Mouse (Mus musculus) kidney, postnatal 0 days (tissue): ENCODE results near the gene Rnaseh2c. TPM values are rescaled to one million over a fixed set of nuclear protein-coding genes. Genes with fewer than 3 reads are reported as not detected.

Experiments used
- ATAC-seq: fragments of 200-750 bp; cut with Nextera tagmentation; replicated peaks from 2 replicates; pipeline ENCODE4 v1.8.0; 2017; ENCODE audit warnings: low read depth, moderate number of reproducible peaks, moderate TSS enrichment, moderate library complexity; ENCODE audit not compliant: low FRiP score
- DNase-seq: peaks from one replicate; pipeline ENCODE4 v3.0.0-alpha.2; 2016; ENCODE audit warnings: low spot score
- H3K27ac ChIP-seq: fragments of 300-500 bp; sonication (generic); 2 replicates; pipeline ENCODE4 v1.5.1; 2014; ENCODE audit warnings: mild to moderate bottlenecking
- H3K27me3 ChIP-seq: fragments of 300-500 bp; sonication (generic); 2 replicates; pipeline ENCODE4 v1.6.1; 2014; ENCODE audit warnings: low read length, mixed read lengths; ENCODE audit not compliant: insufficient read depth
- H3K36me3 ChIP-seq: fragments of 300-500 bp; sonication (generic); 2 replicates; pipeline ENCODE4 v1.6.1; 2014; ENCODE audit warnings: low read length, mixed read lengths; ENCODE audit not compliant: insufficient read depth
- H3K4me1 ChIP-seq: fragments of 300-500 bp; sonication (generic); replicated peaks from 2 replicates; pipeline ENCODE4 v1.6.1; 2014; ENCODE audit warnings: antibody characterized with exemption, low read length, mixed read lengths; ENCODE audit not compliant: insufficient read depth
- H3K4me2 ChIP-seq: fragments of 300-500 bp; sonication (generic); 2 replicates; pipeline ENCODE4 v1.6.1; 2014; ENCODE audit warnings: mild to moderate bottlenecking, low read length, moderate library complexity, mixed read lengths
- H3K4me3 ChIP-seq: fragments of 300-500 bp; sonication (generic); replicated peaks from 2 replicates; pipeline ENCODE4 v1.5.1; 2014; ENCODE audit warnings: low read depth, low read length
- H3K9ac ChIP-seq: fragments of 300-500 bp; sonication (generic); 2 replicates; pipeline ENCODE4 v1.6.1; 2014; ENCODE audit warnings: low read depth, low read length
- H3K9me3 ChIP-seq: fragments of 300-500 bp; sonication (generic); replicated peaks from 2 replicates; pipeline ENCODE4 v1.6.1; 2016; ENCODE audit warnings: low read length, inconsistent platforms, mixed read lengths
- CTCF ChIP-seq: IDR thresholded peaks from 2 replicates; pipeline ENCODE4 v1.5.1; 2016; ENCODE audit warnings: antibody characterized with exemption, low read depth, mild to moderate bottlenecking, moderate library complexity
- WGBS: fragments of 180-500 bp; shearing (Covaris S2); extraction: QIAGEN DNeasy Blood & Tissue Kit; methylation state at CpG from one replicate; pipeline ENCODE4 v1.1.7; 2014; 5-methylcytosine and 5-hydroxymethylcytosine counted together
- polyA plus RNA-seq: library from polyadenylated mRNA; unstranded; fragments of >200 nt; fragmentation: Nextera tagmentation; extraction: Ambion mirVana; gene quantifications from 2 replicates; pipeline ENCODE4 v1.2.1, GENCODE M21; 2015

The Rnaseh2c gene
- polyA plus RNA-seq, 1 experiment from 2014 or later: 128 TPM

DNA sequence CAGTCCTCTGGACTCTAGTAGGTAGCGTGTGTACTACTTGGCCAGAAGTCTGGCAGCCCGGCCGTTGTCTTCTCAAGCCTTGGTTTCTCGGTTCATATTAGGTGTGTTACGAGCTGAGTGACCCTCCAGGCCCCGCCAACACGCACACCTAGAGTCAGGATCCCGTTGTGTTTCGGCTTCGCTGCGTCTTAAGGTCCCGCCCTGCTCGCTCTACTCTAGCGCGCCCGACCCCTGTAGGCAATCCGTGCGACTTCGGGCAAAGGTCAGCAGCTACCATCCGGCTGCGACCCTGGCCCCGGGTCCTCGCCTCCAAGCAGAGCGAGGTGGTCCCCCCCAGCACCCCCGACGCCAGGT is 34.5 kb upstream of the Rnaseh2c start:
- Histone ChIP-seq H3K4me2 (peak overlapping the region; percentile 97), H3K27ac (peak overlapping the region; percentile 85), H3K36me3 (0 out of 2 replicates have a peak, but pooled peaks cover 8% of the 10 kb centered on the region), H3K4me3 (peak overlapping the region; percentile 67), H3K9ac (peak overlapping the region; percentile 73; the same call in 1 of the 2 replicates), H3K27me3 (no peaks in the 10 kb centered on the region), H3K9me3 (no peaks in the 10 kb centered on the region), H3K4me1 (peaks cover 17% of the 10 kb centered on the region; the same call in 1 of the 2 replicates)
- ATAC-seq (peak; percentile 42; the same call in 1 of the 2 replicates), DNase-seq (no peak)
- no peak for TF ChIP-seq CTCF
- WGBS: 3% methylated on average over 26 of the region's 26 CpGs

DNA sequence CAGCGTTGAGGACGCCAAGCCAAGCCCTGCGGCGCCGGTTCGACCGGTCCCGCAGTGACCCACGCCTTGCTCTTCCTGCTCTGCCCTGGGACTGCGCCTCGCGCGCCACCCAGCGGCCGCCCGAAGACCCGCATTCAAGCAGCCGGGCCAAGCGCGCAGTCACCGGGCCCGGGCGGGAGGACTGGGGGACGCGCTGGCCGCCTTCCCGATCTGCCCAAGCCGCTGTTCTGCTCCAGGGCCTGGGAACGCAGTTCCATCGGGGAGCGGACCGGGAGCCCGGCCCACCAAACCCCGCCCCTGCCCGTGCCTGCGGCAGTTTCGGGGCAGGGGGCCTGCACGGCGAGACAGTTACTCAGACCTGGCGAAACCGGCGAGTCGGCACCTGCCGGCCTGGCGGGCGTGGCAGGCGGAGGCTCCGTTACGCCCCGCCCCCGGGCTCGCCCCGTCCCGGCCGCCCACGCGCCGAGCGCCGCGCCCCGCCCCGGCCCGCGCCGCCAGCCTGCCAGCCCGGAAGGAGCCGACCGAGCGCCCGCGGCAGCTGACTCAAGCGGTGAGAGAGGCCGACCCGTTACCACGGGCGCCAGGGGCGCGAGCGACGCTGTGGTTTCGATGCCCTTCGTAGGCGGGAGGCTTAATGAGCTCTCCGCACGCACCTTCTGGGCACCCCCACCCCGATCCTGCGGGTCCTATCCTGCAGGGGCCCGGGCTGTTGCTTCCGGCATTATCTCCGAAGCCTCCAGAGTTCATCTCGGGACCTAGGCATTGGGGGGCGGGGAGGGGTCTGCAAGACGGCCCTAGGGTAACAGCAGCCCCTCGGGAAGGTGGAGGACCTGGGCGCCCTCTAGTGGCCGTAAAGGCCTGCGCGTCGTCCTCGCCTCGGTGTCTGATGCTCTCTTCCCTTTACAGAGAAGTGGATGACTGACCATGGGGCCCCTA is 33.9 kb upstream of the Rnaseh2c start, which contains the start of gene Ap5b1:
TSS of gene Ap5b1 (plus strand) at position 492 of the 936 bp plus-strand sequence.
- Histone ChIP-seq H3K9ac (peak within 1 kb of the TSS; percentile 73), H3K9me3 (no peaks in the 10 kb centered on the region), H3K4me1 (peaks cover 17% of the 10 kb centered on the region; the same call in 1 of the 2 replicates), H3K36me3 (0 out of 2 replicates have a peak, but pooled peaks cover 8% of the 10 kb centered on the region), H3K27ac (peak within 1 kb of the TSS; percentile 85), H3K27me3 (no peaks in the 10 kb centered on the region), H3K4me2 (peak within 1 kb of the TSS; percentile 97), H3K4me3 (peak within 1 kb of the TSS; percentile 67)
- DNase-seq (peak; percentile 94), ATAC-seq (peak; percentile 77)
- under 1% methylated on average over 96 of the region's 102 CpGs for WGBS
- TF ChIP-seq CTCF: peak; percentile 97

DNA sequence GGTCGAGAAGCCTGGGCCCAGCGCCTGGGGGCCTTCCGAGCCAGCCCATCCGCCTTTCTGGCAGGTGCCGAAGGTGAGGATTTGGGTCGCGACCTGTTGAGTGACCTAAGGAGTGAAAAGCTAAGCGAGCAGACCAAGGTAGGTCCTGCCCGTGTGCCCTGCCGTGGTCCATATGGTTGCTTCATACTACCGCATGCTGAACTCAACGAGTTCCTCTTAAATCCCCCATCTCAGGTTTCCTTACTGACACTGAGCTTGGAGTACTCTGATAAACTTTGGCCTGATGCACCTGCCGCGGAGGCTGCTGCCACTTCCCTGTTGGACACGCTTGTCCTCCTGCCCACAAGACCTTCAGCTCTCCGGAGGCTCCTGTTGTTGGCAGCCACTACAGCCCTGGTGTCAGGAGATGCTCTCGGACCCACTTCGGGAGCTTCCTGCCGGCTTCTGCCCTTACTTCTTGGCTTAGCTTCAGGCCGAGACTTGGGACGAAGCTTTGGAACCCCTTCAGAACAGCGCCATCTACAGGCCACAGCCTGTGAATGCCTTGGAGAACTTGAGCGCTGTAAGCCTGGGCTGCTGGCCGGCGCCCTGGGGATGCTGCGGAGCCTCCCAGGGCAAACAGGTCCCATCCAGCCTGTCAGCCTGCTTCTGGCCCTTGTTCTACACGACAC is 33.1 kb upstream of the Rnaseh2c start:
- 8% methylated on average over 27 of the region's 27 CpGs for WGBS
- DNase-seq (peak; percentile 96), ATAC-seq (peak; percentile 9)
- peak overlapping the region; percentile 97 for H3K4me2 ChIP-seq
- H3K27me3 ChIP-seq: no peaks in the 10 kb centered on the region
- TF ChIP-seq CTCF: peak; percentile 89
- peak overlapping the region; percentile 67 for H3K4me3 ChIP-seq
- peaks cover 17% of the 10 kb centered on the region; the same call in 1 of the 2 replicates for H3K4me1 ChIP-seq
- H3K9ac ChIP-seq: peak overlapping the region; percentile 73; the same call in 1 of the 2 replicates
- H3K9me3 ChIP-seq: no peaks in the 10 kb centered on the region
- H3K36me3 ChIP-seq: 0 out of 2 replicates have a peak, but pooled peaks cover 8% of the 10 kb centered on the region
- peak overlapping the region; percentile 85 for H3K27ac ChIP-seq

DNA sequence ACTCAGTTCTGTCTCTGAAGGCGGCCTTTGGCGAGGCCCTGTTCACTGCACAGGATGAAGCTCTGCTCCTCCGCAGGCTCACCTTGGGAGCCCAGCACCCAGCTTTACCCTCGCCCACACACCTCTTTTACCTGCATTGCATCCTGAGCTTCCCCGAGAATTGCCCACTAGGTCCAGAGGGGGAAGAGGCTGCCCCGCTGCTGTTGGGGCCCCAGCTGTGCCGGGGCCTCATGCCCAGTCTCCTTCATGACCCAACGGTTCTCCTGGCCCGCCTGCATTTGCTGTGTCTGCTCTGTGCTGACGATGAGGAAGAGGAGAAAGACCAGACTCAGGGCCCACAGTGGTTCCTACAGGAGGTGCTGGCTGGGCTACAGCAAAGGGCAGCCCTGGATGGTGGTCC is 32.2 kb upstream of the Rnaseh2c start:
- H3K4me2 ChIP-seq: no peak overlapping the region
- ATAC-seq (no peak), DNase-seq (no peak)
- WGBS: 91% methylated on average over 10 of the region's 10 CpGs
- no peak for TF ChIP-seq CTCF
- no peaks in the 10 kb centered on the region for H3K27me3 ChIP-seq
- peaks cover 17% of the 10 kb centered on the region; the same call in 1 of the 2 replicates for H3K4me1 ChIP-seq
- no peak overlapping the region for H3K27ac ChIP-seq
- no peaks in the 10 kb centered on the region for H3K9me3 ChIP-seq
- no peak overlapping the region for H3K4me3 ChIP-seq
- H3K36me3 ChIP-seq: 0 out of 2 replicates have a peak, but pooled peaks cover 8% of the 10 kb centered on the region
- no peak overlapping the region for H3K9ac ChIP-seq

DNA sequence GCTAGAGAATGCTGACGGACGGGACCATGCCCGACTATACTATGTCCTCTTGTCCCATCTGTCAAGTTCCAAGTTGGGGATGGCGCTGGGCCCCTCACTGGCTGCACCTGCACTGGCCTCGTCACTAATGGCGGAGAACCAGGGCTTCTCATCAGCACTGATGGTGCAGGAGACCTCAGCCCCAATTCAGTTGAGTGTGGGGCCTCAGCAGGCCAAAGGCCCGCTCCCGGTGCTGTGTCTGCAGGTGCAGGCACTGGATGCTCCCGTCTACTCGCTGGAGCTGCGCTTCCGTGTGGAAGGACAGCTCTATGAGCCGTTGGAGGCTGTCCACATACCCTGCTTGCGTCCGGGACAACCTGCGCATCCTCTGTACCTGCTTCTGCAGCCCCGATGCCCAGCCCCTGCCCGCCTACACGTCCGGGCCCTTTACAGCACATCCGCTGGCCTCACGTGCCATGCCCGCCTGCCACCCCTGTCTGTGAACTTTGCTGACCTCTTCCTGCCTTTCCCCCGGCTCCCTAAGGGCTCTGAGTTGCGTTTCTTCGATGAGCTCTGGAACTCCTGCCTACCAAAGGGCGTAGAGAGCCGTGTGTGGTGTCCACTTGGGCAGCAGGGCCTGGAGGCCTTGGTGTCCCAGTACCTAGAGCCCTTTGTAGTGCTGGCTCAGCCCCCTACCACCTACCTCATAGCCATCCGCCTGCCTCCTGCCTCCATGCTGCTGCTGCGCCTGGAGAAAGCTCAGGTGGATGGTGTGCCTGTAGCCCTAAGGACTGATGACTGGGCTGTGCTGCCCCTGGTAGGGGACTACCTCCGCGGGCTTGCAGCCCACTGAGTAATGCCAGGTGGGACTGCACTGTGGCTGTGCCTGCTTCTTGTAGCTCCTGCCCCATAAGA is 31.1 kb upstream of the Rnaseh2c start:
- DNase-seq (no peak), ATAC-seq (no peak)
- no peak overlapping the region for H3K4me3 ChIP-seq
- no peaks in the 10 kb centered on the region for H3K9me3 ChIP-seq
- 0 out of 2 replicates have a peak, but pooled peaks cover 8% of the 10 kb centered on the region for H3K36me3 ChIP-seq
- H3K4me2 ChIP-seq: no peak overlapping the region
- H3K27me3 ChIP-seq: no peaks in the 10 kb centered on the region
- no peak for TF ChIP-seq CTCF
- WGBS: 92% methylated on average over 32 of the region's 32 CpGs
- no peak overlapping the region for H3K27ac ChIP-seq
- peaks cover 17% of the 10 kb centered on the region; the same call in 1 of the 2 replicates for H3K4me1 ChIP-seq
- no peak overlapping the region for H3K9ac ChIP-seq
